Mouse (Mus musculus) ZHBTc4 (cell line): Measurements from ENCODE around the gene Dnm3.

ENCODE experiments used
- DNase-seq: peaks from one replicate; pipeline ENCODE4 v3.0.0-alpha.2; 2011; ENCODE audit warnings: low read depth, low spot score

Dnm3 gene

GRCm38 (mm10) chr1:162075831-162076230 lies 402.0 kb downstream of the Dnm3 start:
- DNase-seq, result no peak

GRCm38 (mm10) chr1:162075416-162075815 lies 402.4 kb downstream of the Dnm3 start:
- no peak for DNase-seq

- DNase-seq, result no peak
Measured at GRCm38 (mm10) chr1:162074626-162075410, 403.0 kb downstream of the Dnm3 start.

- DNase-seq, result no peak
Measured at GRCm38 (mm10) chr1:162072917-162073578, 404.8 kb downstream of the Dnm3 start.

GRCm38 (mm10) chr1:162053608-162054007 lies 424.2 kb downstream of the Dnm3 start:
- no peak for DNase-seq

GRCm38 (mm10) chr1:162053186-162053585 lies 424.6 kb downstream of the Dnm3 start:
- DNase-seq, result no peak

GRCm38 (mm10) chr1:162052755-162053154 lies 425.1 kb downstream of the Dnm3 start:
- DNase-seq, result no peak

GRCm38 (mm10) chr1:162052138-162052537 lies 425.7 kb downstream of the Dnm3 start:
- no peak for DNase-seq

GRCm38 (mm10) chr1:162051710-162052109 lies 426.1 kb downstream of the Dnm3 start:
- no peak for DNase-seq

GRCm38 (mm10) chr1:162047673-162048072 lies 430.2 kb downstream of the Dnm3 start:
- DNase-seq, result peak; percentile 19

GRCm38 (mm10) chr1:162043788-162044717 lies 433.8 kb downstream of the Dnm3 start:
- DNase-seq, result no peak

- DNase-seq, result no peak
Measured at GRCm38 (mm10) chr1:162043216-162043615, 434.6 kb downstream of the Dnm3 start.

GRCm38 (mm10) chr1:162042384-162042783 lies 435.4 kb downstream of the Dnm3 start:
- no peak for DNase-seq

GRCm38 (mm10) chr1:162040490-162041274 lies 437.2 kb downstream of the Dnm3 start:
- no peak for DNase-seq

- no peak for DNase-seq
Measured at GRCm38 (mm10) chr1:162039808-162040207, 438.0 kb downstream of the Dnm3 start.

GRCm38 (mm10) chr1:162039011-162039595 lies 438.7 kb downstream of the Dnm3 start:
- DNase-seq, result no peak

GRCm38 (mm10) chr1:162038431-162038830 lies 439.4 kb downstream of the Dnm3 start:
- DNase-seq, result no peak

- DNase-seq, result no peak
Measured at GRCm38 (mm10) chr1:162037968-162038421, 439.8 kb downstream of the Dnm3 start.

- DNase-seq, result no peak
Measured at GRCm38 (mm10) chr1:162037185-162037765, 440.6 kb downstream of the Dnm3 start.

- no peak for DNase-seq
Measured at GRCm38 (mm10) chr1:162036461-162036835, 441.4 kb downstream of the Dnm3 start.
